Mouse (Mus musculus): ENCODE results near the gene Wwox. TPM values are rescaled to one million over a fixed set of nuclear protein-coding genes. Genes with fewer than 3 reads are reported as not detected.

Gene Wwox
- polyA plus RNA-seq, 1 experiment from 2014 or later: 8.9 TPM

DNA sequence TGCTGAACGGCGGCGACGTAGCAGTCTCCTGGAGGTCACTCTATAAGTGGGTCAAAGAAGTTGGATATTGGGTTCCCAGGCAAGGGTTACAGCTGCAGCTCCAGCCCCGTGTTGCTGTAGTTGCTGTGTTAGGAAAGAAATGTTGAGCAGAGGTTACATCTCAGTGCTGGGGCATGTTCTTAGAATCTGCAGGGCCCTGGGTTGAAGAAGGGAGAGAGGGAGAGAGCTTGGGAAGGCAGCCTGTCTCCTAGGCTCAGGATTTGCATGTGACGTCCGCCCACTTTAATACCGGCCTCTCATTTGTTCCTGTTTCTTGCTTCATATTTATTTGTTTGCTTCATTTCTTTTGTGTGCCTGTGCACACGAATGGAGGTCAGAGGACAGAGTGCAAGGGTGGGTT, 410.0 kb downstream of the Wwox start:
- Histone ChIP-seq H3K4me3 (ENCODE audit: low read depth, low read length) (no peak overlapping the region), H3K27me3 (replicated peaks; ENCODE audit: control insufficient read depth, insufficient read depth, low read length) (no peaks in the 10 kb centered on the region), H3K4me1 (ENCODE audit: control insufficient read depth, insufficient read depth, low read length) (no peaks in the 10 kb centered on the region; the same call in 1 of the 2 replicates), H3K4me2 (ENCODE audit: low read length) (no peak overlapping the region), H3K27ac (ENCODE audit: low read depth, low read length) (no peak overlapping the region), H3K9me3 (replicated peaks; ENCODE audit: control insufficient read depth, low read length) (no peaks in the 10 kb centered on the region), H3K9ac (ENCODE audit: low read length) (no peak overlapping the region), H3K36me3 (ENCODE audit: control insufficient read depth, insufficient read depth, low read length) (no peaks in the 10 kb centered on the region)
- DNase-seq (ENCODE audit: low spot score): no peak
- no peak for ATAC-seq
- 76% methylated on average over 9 of the region's 9 CpGs for WGBS

DNA sequence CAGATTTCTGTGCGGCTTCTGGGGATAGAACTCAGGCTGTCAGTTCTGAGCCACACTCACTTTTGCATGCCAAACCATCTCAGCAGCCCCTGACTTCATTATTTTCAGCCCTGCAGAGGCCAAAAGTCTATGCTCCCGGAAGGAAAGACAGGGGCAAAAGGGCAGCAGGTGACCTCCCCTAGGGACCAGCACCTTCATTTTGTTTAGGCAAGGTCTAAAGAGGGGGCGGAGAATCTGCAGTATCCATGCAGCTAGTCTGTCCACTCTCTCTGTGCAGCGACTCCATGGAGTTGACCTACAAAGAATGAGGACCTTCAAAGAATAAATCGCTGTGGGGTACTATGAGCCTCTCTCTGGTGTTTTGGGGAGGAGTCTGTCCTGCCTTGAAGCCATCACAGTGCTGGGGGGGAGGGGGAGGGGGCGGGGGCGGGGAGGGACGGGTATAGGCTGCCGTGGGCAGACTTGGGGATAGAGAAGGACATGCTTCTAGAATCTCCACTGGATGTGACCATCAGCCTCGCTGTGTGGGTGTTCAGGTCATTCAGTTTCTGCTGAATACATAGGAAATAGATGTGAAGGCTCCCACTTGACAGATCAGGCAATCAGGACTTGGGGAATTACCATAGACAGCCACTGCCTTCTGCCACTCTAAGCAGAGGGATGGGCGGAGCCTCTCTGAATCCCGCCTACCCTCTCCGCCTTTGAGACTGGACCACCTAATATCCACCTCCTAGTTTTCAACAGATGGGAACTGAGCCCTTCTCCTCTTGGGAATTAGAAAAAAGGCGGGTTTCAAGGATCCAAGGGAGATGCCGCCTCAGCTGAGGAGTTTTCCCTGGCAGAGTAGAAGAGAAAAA, 410.8 kb downstream of the Wwox start:
- ATAC-seq: peak; percentile 62; the same call in 1 of the 2 replicates
- H3K4me3 ChIP-seq (ENCODE audit: low read depth, low read length): no peak overlapping the region
- WGBS: 46% methylated on average over 15 of the region's 15 CpGs
- H3K9ac ChIP-seq (ENCODE audit: low read length): no peak overlapping the region
- H3K9me3 ChIP-seq (replicated peaks; ENCODE audit: control insufficient read depth, low read length): no peaks in the 10 kb centered on the region
- DNase-seq (ENCODE audit: low spot score): peak; percentile 41
- H3K36me3 ChIP-seq (ENCODE audit: control insufficient read depth, insufficient read depth, low read length): no peaks in the 10 kb centered on the region
- H3K4me2 ChIP-seq (ENCODE audit: low read length): no peak overlapping the region
- H3K4me1 ChIP-seq (ENCODE audit: control insufficient read depth, insufficient read depth, low read length): no peaks in the 10 kb centered on the region
- H3K27me3 ChIP-seq (replicated peaks; ENCODE audit: control insufficient read depth, insufficient read depth, low read length): no peaks in the 10 kb centered on the region
- H3K27ac ChIP-seq (ENCODE audit: low read depth, low read length): no peak overlapping the region

GRCm38 (mm10) chr8:114853765-114854164, 414.3 kb downstream of the Wwox start:
- H3K4me2 ChIP-seq (ENCODE audit: low read length): no peak overlapping the region
- H3K4me3 ChIP-seq (ENCODE audit: low read depth, low read length): no peak overlapping the region
- no peak for DNase-seq (ENCODE audit: low spot score)
- H3K9ac ChIP-seq (ENCODE audit: low read length): no peak overlapping the region; the same call in 1 of the 2 replicates
- no peaks in the 10 kb centered on the region for H3K27me3 ChIP-seq (replicated peaks; ENCODE audit: control insufficient read depth, insufficient read depth, low read length)
- H3K9me3 ChIP-seq (replicated peaks; ENCODE audit: control insufficient read depth, low read length): no peaks in the 10 kb centered on the region
- no peak for ATAC-seq
- no peaks in the 10 kb centered on the region for H3K36me3 ChIP-seq (ENCODE audit: control insufficient read depth, insufficient read depth, low read length)
- H3K27ac ChIP-seq (ENCODE audit: low read depth, low read length): no peak overlapping the region
- 89% methylated on average over 4 of the region's 4 CpGs for WGBS
- 0 out of 2 replicates have a peak, but pooled peaks cover 2% of the 10 kb centered on the region for H3K4me1 ChIP-seq (ENCODE audit: control insufficient read depth, insufficient read depth, low read length)

DNA sequence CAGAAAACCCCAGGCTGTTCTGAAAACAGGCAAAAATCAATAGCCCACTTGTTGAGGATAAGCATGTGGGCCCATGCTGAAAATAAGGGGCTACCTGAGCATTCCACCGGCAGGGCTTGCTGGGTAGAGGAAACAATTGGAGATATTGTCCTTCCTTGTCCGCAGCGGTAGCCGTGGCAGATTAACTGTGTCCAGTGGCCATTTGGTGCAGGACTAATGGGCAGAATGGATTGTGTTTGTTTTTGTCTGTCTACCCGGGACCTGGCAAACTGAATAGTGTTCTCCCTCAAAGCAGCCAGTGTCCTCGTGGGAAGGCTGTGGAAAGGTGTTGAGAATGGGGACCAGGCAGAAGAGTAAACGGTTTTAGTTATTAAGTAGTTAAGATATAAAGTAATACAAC, 416.4 kb downstream of the Wwox start:
- no peak overlapping the region for H3K4me3 ChIP-seq (ENCODE audit: low read depth, low read length)
- no peaks in the 10 kb centered on the region for H3K9me3 ChIP-seq (replicated peaks; ENCODE audit: control insufficient read depth, low read length)
- 0 out of 2 replicates have a peak, but pooled peaks cover 2% of the 10 kb centered on the region for H3K4me1 ChIP-seq (ENCODE audit: control insufficient read depth, insufficient read depth, low read length)
- ATAC-seq (no peak), DNase-seq (ENCODE audit: low spot score) (no peak)
- WGBS: 2% methylated on average over 7 of the region's 7 CpGs
- H3K4me2 ChIP-seq (ENCODE audit: low read length): no peak overlapping the region
- H3K27me3 ChIP-seq (replicated peaks; ENCODE audit: control insufficient read depth, insufficient read depth, low read length): no peaks in the 10 kb centered on the region
- H3K9ac ChIP-seq (ENCODE audit: low read length): no peak overlapping the region
- no peaks in the 10 kb centered on the region for H3K36me3 ChIP-seq (ENCODE audit: control insufficient read depth, insufficient read depth, low read length)
- no peak overlapping the region for H3K27ac ChIP-seq (ENCODE audit: low read depth, low read length)

DNA sequence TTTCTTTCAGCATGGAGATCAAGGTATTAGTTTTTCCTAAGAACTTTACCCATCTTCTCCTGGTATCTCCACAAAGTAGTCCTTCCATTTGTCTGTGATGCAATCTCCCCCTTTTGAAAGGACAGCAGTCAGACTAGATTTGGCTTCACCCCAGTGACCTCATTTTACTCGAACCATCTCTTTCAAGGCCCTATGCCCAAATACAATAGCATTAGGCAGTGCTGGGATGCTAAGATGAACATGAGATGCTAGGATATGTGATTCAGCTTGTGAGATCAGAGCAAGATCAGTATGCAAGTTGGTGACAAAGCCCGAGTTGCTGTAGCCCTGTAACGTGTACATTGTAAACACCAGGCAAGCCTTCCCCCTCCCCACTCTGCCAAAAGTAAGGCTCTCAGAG, 426.5 kb downstream of the Wwox start:
- ATAC-seq: no peak
- no peak overlapping the region for H3K4me2 ChIP-seq (ENCODE audit: low read length)
- DNase-seq (ENCODE audit: low spot score): no peak
- no peaks in the 10 kb centered on the region for H3K36me3 ChIP-seq (ENCODE audit: control insufficient read depth, insufficient read depth, low read length)
- H3K27me3 ChIP-seq (replicated peaks; ENCODE audit: control insufficient read depth, insufficient read depth, low read length): no peaks in the 10 kb centered on the region
- WGBS: 19% methylated on average over 3 of the region's 3 CpGs
- H3K9ac ChIP-seq (ENCODE audit: low read length): no peak overlapping the region
- no peaks in the 10 kb centered on the region for H3K4me1 ChIP-seq (ENCODE audit: control insufficient read depth, insufficient read depth, low read length)
- H3K4me3 ChIP-seq (ENCODE audit: low read depth, low read length): no peak overlapping the region
- no peaks in the 10 kb centered on the region for H3K9me3 ChIP-seq (replicated peaks; ENCODE audit: control insufficient read depth, low read length)
- H3K27ac ChIP-seq (ENCODE audit: low read depth, low read length): no peak overlapping the region

GRCm38 (mm10) chr8:114869321-114869720, 429.9 kb downstream of the Wwox start:
- 92% methylated on average over 6 of the region's 6 CpGs for whole genome bisulfite sequencing
- H3K9me3 ChIP-seq (replicated peaks; ENCODE audit: control insufficient read depth, low read length): no peaks in the 10 kb centered on the region; the same call in 1 of the 2 replicates
- DNase-seq (ENCODE audit: low spot score): no peak
- no peaks in the 10 kb centered on the region for H3K27me3 ChIP-seq (replicated peaks; ENCODE audit: control insufficient read depth, insufficient read depth, low read length)
- H3K9ac ChIP-seq (ENCODE audit: low read length): no peak overlapping the region
- no peak overlapping the region for H3K4me3 ChIP-seq (ENCODE audit: low read depth, low read length)
- no peaks in the 10 kb centered on the region for H3K4me1 ChIP-seq (ENCODE audit: control insufficient read depth, insufficient read depth, low read length)
- H3K36me3 ChIP-seq (ENCODE audit: control insufficient read depth, insufficient read depth, low read length): no peaks in the 10 kb centered on the region
- no peak overlapping the region for H3K27ac ChIP-seq (ENCODE audit: low read depth, low read length)
- no peak for ATAC-seq
- no peak overlapping the region for H3K4me2 ChIP-seq (ENCODE audit: low read length)

DNA sequence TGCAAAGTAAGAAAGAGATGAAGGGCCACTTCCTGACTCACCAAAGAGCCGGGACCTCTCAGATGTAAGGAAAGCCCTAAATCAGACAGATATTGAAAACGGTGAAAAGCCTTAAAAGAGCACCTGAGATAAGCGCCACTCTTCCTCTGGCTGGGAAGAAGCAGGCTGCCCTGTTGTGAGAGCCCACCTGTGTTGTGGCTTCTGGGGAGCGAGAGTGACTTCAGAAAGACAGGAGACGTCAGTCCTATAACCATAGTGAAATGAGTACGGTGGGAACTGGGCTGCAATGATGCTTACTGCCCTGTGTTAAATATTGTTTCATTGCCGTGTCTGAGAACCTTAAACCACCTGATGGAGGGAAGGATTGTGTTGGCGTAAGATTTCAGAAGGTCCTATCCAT, 431.0 kb downstream of the Wwox start:
- Histone ChIP-seq H3K9ac (ENCODE audit: low read length) (no peak overlapping the region), H3K9me3 (replicated peaks; ENCODE audit: control insufficient read depth, low read length) (no peaks in the 10 kb centered on the region; the same call in 1 of the 2 replicates), H3K4me1 (ENCODE audit: control insufficient read depth, insufficient read depth, low read length) (no peaks in the 10 kb centered on the region), H3K4me3 (ENCODE audit: low read depth, low read length) (no peak overlapping the region), H3K4me2 (ENCODE audit: low read length) (no peak overlapping the region), H3K27ac (ENCODE audit: low read depth, low read length) (no peak overlapping the region), H3K27me3 (replicated peaks; ENCODE audit: control insufficient read depth, insufficient read depth, low read length) (no peaks in the 10 kb centered on the region), H3K36me3 (ENCODE audit: control insufficient read depth, insufficient read depth, low read length) (no peaks in the 10 kb centered on the region)
- 97% methylated on average over 8 of the region's 8 CpGs for WGBS
- DNase-seq (ENCODE audit: low spot score) (no peak), ATAC-seq (no peak)

DNA sequence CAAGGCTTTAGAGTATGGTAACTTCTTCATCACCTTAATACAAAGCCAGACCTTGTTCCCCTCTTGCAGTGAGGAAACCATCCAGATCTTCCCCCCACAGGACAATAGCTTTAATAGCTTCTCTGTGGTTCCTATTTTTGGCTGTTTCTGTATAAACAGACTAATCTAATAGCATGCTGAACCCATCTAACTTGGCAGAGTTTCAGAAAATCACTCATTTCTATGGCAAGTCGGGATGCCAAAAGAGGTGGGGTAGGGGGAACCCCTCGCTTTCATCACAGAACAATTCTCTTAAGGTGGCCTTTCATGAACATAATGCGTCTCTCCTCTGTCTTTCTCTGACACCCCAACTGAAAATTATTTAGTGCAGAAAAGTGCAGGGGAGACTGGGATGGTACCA, 433.0 kb downstream of the Wwox start:
- WGBS: 35% methylated on average over 3 of the region's 3 CpGs
- 0 out of 2 replicates have a peak, but pooled peaks have one; percentile 5 for ATAC-seq
- no peak overlapping the region for H3K4me2 ChIP-seq (ENCODE audit: low read length)
- DNase-seq (ENCODE audit: low spot score): peak; percentile 80
- H3K9me3 ChIP-seq (replicated peaks; ENCODE audit: control insufficient read depth, low read length): no peaks in the 10 kb centered on the region; the same call in 1 of the 2 replicates
- peaks cover 7% of the 10 kb centered on the region; the same call in 1 of the 2 replicates for H3K4me1 ChIP-seq (ENCODE audit: control insufficient read depth, insufficient read depth, low read length)
- no peak overlapping the region for H3K9ac ChIP-seq (ENCODE audit: low read length)
- no peak overlapping the region for H3K4me3 ChIP-seq (ENCODE audit: low read depth, low read length)
- no peaks in the 10 kb centered on the region for H3K27me3 ChIP-seq (replicated peaks; ENCODE audit: control insufficient read depth, insufficient read depth, low read length)
- no peak overlapping the region for H3K27ac ChIP-seq (ENCODE audit: low read depth, low read length)
- no peaks in the 10 kb centered on the region for H3K36me3 ChIP-seq (ENCODE audit: control insufficient read depth, insufficient read depth, low read length)

- Histone ChIP-seq H3K4me3 (ENCODE audit: low read depth, low read length) (no peak overlapping the region), H3K36me3 (ENCODE audit: control insufficient read depth, insufficient read depth, low read length) (no peaks in the 10 kb centered on the region), H3K4me2 (ENCODE audit: low read length) (no peak overlapping the region), H3K9me3 (replicated peaks; ENCODE audit: control insufficient read depth, low read length) (no peaks in the 10 kb centered on the region; the same call in 1 of the 2 replicates), H3K27me3 (replicated peaks; ENCODE audit: control insufficient read depth, insufficient read depth, low read length) (no peaks in the 10 kb centered on the region), H3K27ac (ENCODE audit: low read depth, low read length) (no peak overlapping the region), H3K9ac (ENCODE audit: low read length) (no peak overlapping the region), H3K4me1 (ENCODE audit: control insufficient read depth, insufficient read depth, low read length) (peaks cover 7% of the 10 kb centered on the region; the same call in 1 of the 2 replicates)
- 74% methylated on average over 5 of the region's 5 CpGs for WGBS
- DNase-seq (ENCODE audit: low spot score) (no peak), ATAC-seq (no peak)
These were observed 435.7 kb downstream of the Wwox start for GRCm38 (mm10) chr8:114875161-114875560.
